Mouse (Mus musculus) midbrain, embryonic 11.5 days (tissue): ENCODE results near the gene Yod1. TPM values are rescaled to one million over a fixed set of nuclear protein-coding genes. Genes with fewer than 3 reads are reported as not detected.

ENCODE experiments used
- polyA plus RNA-seq: library from polyadenylated mRNA; unstranded; fragments of >200 nt; fragmentation: Nextera tagmentation; extraction: Ambion mirVana; gene quantifications from 2 replicates; pipeline ENCODE4 v1.2.1, GENCODE M21; 2014

Yod1 gene
- polyA plus RNA-seq, 1 experiment from 2014 or later: 11.7 TPM

Other genes with a start within 250 kb of the Yod1 start
- not detected in 2 replicates for gene Zp3r, start 87.7 kb upstream of the Yod1 start, polyA plus RNA-seq
- gene C4bp, start 55.7 kb upstream of the Yod1 start, polyA plus RNA-seq: 0.04 TPM in 1 of 2 replicates, not detected in the other
- gene Gm29427, start 1.5 kb upstream of the Yod1 start, polyA plus RNA-seq: not detected in 2 replicates
- 6.3 and 9.5 TPM in 2 replicates for gene Pfkfb2, start 11.9 kb downstream of the Yod1 start, polyA plus RNA-seq
- gene AA986860, start 14.6 kb downstream of the Yod1 start, polyA plus RNA-seq: 0.29 and 0.37 TPM in 2 replicates
- not detected in 2 replicates for gene Fcamr, start 83.6 kb downstream of the Yod1 start, polyA plus RNA-seq
- not detected in 2 replicates for gene Pigr, start 109.4 kb downstream of the Yod1 start, polyA plus RNA-seq
- gene Fcmr, start 148.3 kb downstream of the Yod1 start, polyA plus RNA-seq: 0.27 TPM in 1 of 2 replicates, not detected in the other
- gene Il24, start 170.1 kb downstream of the Yod1 start, polyA plus RNA-seq: not detected in 2 replicates
- gene Il20, start 194.1 kb downstream of the Yod1 start, polyA plus RNA-seq: not detected in 2 replicates
- gene Il19, start 222.8 kb downstream of the Yod1 start, polyA plus RNA-seq: not detected in 2 replicates